Mouse (Mus musculus) hindbrain, embryonic 13.5 days (tissue): Measurements from ENCODE around the gene Igf2bp2. TPM values are rescaled to one million over a fixed set of nuclear protein-coding genes. Genes with fewer than 3 reads are reported as not detected.

Experiments
- ATAC-seq: fragments of 200-750 bp; cut with Nextera tagmentation; 2 replicates; pipeline ENCODE4 v1.8.0; 2017; ENCODE audit warnings: moderate TSS enrichment; ENCODE audit not compliant: low FRiP score
- H3K27ac ChIP-seq: fragments of 300-500 bp; sonication (generic); 2 replicates; pipeline ENCODE4 v1.5.1; 2015; ENCODE audit warnings: inconsistent platforms, mild to moderate bottlenecking, moderate library complexity
- H3K27me3 ChIP-seq: fragments of 300-500 bp; sonication (generic); 2 replicates; pipeline ENCODE4 v1.6.1; 2015; ENCODE audit warnings: mild to moderate bottlenecking, inconsistent platforms
- H3K36me3 ChIP-seq: fragments of 300-500 bp; sonication (generic); 2 replicates; pipeline ENCODE4 v1.6.1; 2015; ENCODE audit warnings: mild to moderate bottlenecking, inconsistent platforms
- H3K4me1 ChIP-seq: fragments of 300-500 bp; sonication (generic); replicated peaks from 2 replicates; pipeline ENCODE4 v1.6.1; 2015; ENCODE audit warnings: inconsistent platforms
- H3K4me2 ChIP-seq: fragments of 300-500 bp; sonication (generic); 2 replicates; pipeline ENCODE4 v1.6.1; 2015; ENCODE audit warnings: inconsistent platforms, mild to moderate bottlenecking, moderate library complexity
- H3K4me3 ChIP-seq: fragments of 300-500 bp; sonication (generic); 2 replicates; pipeline ENCODE4 v1.5.1; 2015; ENCODE audit warnings: mild to moderate bottlenecking, inconsistent platforms
- H3K9ac ChIP-seq: fragments of 300-500 bp; sonication (generic); 2 replicates; pipeline ENCODE4 v1.6.1; 2015; ENCODE audit warnings: mild to moderate bottlenecking, inconsistent platforms
- H3K9me3 ChIP-seq: fragments of 300-500 bp; sonication (generic); 2 replicates; pipeline ENCODE4 v1.6.1; 2016; ENCODE audit warnings: inconsistent platforms
- WGBS: fragments of 180-500 bp; shearing (Covaris S2); methylation state at CpG from one replicate; pipeline ENCODE4 v1.1.7; 2015; 5-methylcytosine and 5-hydroxymethylcytosine counted together
- polyA plus RNA-seq: library from polyadenylated mRNA; unstranded; fragments of >200 nt; fragmentation: Nextera tagmentation; extraction: Ambion mirVana; gene quantifications from 2 replicates; pipeline ENCODE4 v1.2.1, GENCODE M21; 2015

The Igf2bp2 gene
- 33.1 and 33.5 TPM in 2 replicates for polyA plus RNA-seq

DNA sequence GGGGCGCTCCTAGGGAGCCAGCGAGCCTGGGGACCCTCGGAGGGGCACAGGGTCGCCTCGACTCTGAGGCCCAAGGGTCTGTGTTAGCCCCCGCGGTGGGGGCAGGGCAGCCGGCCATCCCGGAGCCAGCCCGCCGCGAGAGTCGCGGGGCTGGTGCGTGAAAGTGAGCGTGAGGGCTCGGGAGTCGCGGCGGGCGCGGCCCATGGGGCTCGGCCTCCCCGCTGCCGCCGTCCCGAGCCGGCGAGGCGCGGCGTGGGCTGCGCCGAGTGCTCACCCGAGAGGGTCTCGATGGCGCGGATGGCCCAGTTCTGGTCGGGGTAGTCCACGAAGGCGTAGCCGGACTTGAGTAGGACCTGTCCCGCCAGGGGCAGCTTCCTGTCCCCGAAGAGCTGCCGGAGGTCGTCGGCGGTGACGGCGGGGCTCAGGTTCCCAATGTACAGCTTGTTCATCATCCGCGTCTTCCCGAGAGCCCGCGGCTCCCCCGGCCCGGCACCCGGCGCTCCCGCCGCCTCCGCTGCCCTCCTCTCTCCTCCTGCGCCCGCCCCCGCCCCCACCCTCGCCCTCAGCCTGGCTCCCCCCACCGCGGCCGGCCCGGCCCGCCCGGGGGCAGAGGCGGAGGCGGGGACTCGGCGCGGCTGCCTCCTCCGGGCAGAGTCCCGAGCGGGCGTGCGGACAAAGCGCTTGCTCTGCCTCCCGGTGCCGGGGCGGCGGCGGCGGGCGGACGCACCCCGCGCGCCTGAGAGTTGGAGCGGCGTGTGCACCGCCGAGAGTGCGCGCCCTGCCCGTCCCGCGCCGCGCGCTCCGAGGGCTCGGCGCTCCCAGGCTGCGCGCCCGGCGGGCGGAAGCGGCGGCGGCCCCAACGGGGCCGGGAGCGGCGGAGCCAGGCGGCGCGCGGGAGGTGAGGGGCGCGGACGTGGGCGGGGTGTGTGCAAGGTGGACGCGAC is at the start of gene Igf2bp2:
Igf2bp2 (minus strand) TSS at position 788 of the 944 bp plus-strand sequence.
- Histone ChIP-seq H3K4me1 (peaks cover 26% of the 10 kb centered on the region), H3K27me3 (0 out of 2 replicates have a peak, but pooled peaks cover 4% of the 10 kb centered on the region), H3K4me3 (peak within 1 kb of the TSS; percentile 95), H3K36me3 (no peaks in the 10 kb centered on the region), H3K9ac (peak within 1 kb of the TSS; percentile 96), H3K9me3 (no peaks in the 10 kb centered on the region), H3K4me2 (peak within 1 kb of the TSS; percentile 90), H3K27ac (peak within 1 kb of the TSS; percentile 92)
- peak; percentile 83 for ATAC-seq
- WGBS = under 1% methylated on average over 121 of the region's 131 CpGs

GRCm38 (mm10) chr16:22203501-22203900 is 40.4 kb upstream of the Igf2bp2 start:
- no peak overlapping the region for H3K4me2 ChIP-seq
- H3K4me1 ChIP-seq = no peaks in the 10 kb centered on the region
- 95% methylated on average over 1 of the region's 1 CpGs for WGBS
- no peaks in the 10 kb centered on the region for H3K36me3 ChIP-seq
- ATAC-seq = no peak
- no peaks in the 10 kb centered on the region for H3K27me3 ChIP-seq
- H3K27ac ChIP-seq = no peak overlapping the region
- no peak overlapping the region for H3K4me3 ChIP-seq
- H3K9ac ChIP-seq = no peak overlapping the region
- no peaks in the 10 kb centered on the region for H3K9me3 ChIP-seq

- no peaks in the 10 kb centered on the region for H3K4me1 ChIP-seq
- no peak for ATAC-seq
- H3K36me3 ChIP-seq = no peaks in the 10 kb centered on the region
- no peak overlapping the region for H3K4me3 ChIP-seq
- WGBS = 80% methylated on average over 3 of the region's 3 CpGs
- no peak overlapping the region for H3K4me2 ChIP-seq
- no peaks in the 10 kb centered on the region for H3K27me3 ChIP-seq
- no peak overlapping the region for H3K9ac ChIP-seq
- H3K9me3 ChIP-seq = no peaks in the 10 kb centered on the region
- no peak overlapping the region for H3K27ac ChIP-seq
Observed at GRCm38 (mm10) chr16:22201858-22202257, 38.8 kb upstream of the Igf2bp2 start.

GRCm38 (mm10) chr16:22200476-22200875 is 37.4 kb upstream of the Igf2bp2 start:
- WGBS = 62% methylated on average over 1 of the region's 1 CpGs
- Histone ChIP-seq H3K4me1 (no peaks in the 10 kb centered on the region), H3K27me3 (no peaks in the 10 kb centered on the region), H3K4me3 (no peak overlapping the region), H3K27ac (no peak overlapping the region), H3K9me3 (no peaks in the 10 kb centered on the region), H3K36me3 (no peaks in the 10 kb centered on the region), H3K4me2 (no peak overlapping the region), H3K9ac (no peak overlapping the region)
- ATAC-seq = no peak

GRCm38 (mm10) chr16:22187366-22187765 is 24.3 kb upstream of the Igf2bp2 start:
- H3K4me1 ChIP-seq = no peaks in the 10 kb centered on the region
- no peak overlapping the region for H3K9ac ChIP-seq
- H3K4me2 ChIP-seq = no peak overlapping the region
- 0 out of 2 replicates have a peak, but pooled peaks cover 5% of the 10 kb centered on the region for H3K9me3 ChIP-seq
- no peaks in the 10 kb centered on the region for H3K27me3 ChIP-seq
- no peak for ATAC-seq
- no peak overlapping the region for H3K27ac ChIP-seq
- 87% methylated on average over 12 of the region's 12 CpGs for WGBS
- no peak overlapping the region for H3K4me3 ChIP-seq
- H3K36me3 ChIP-seq = no peaks in the 10 kb centered on the region

- no peak overlapping the region for H3K4me2 ChIP-seq
- H3K4me3 ChIP-seq = no peak overlapping the region
- H3K4me1 ChIP-seq = no peaks in the 10 kb centered on the region
- H3K36me3 ChIP-seq = no peaks in the 10 kb centered on the region
- no peak for ATAC-seq
- no peak overlapping the region for H3K9ac ChIP-seq
- H3K27ac ChIP-seq = no peak overlapping the region
- H3K9me3 ChIP-seq = no peaks in the 10 kb centered on the region
- no peaks in the 10 kb centered on the region for H3K27me3 ChIP-seq
- 90% methylated on average over 3 of the region's 3 CpGs for WGBS
Observed at GRCm38 (mm10) chr16:22185411-22185810, 22.3 kb upstream of the Igf2bp2 start.

DNA sequence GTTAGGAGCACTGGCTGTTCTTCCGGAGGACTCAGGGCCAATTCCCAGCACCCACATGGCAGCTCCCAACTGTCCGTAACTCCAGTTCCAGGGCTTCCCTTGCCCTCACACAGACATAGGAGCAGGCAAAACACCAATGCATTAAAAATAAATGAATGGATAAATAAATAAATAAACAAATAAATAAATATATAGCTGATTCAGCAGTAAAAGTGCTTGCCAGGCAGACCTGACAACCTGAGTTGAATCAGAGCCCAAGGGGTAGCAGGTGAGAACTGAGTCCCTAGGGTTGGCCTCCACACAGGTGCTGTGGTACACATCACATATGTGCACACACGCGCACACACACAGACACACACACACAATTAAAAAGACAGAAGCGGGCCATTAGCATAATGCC is 21.0 kb upstream of the Igf2bp2 start:
- 96% methylated on average over 5 of the region's 5 CpGs for WGBS
- ATAC-seq = no peak
- Histone ChIP-seq H3K27me3 (no peaks in the 10 kb centered on the region), H3K4me2 (no peak overlapping the region), H3K9ac (no peak overlapping the region), H3K4me3 (no peak overlapping the region), H3K27ac (no peak overlapping the region), H3K9me3 (no peaks in the 10 kb centered on the region), H3K36me3 (no peaks in the 10 kb centered on the region), H3K4me1 (no peaks in the 10 kb centered on the region)

DNA sequence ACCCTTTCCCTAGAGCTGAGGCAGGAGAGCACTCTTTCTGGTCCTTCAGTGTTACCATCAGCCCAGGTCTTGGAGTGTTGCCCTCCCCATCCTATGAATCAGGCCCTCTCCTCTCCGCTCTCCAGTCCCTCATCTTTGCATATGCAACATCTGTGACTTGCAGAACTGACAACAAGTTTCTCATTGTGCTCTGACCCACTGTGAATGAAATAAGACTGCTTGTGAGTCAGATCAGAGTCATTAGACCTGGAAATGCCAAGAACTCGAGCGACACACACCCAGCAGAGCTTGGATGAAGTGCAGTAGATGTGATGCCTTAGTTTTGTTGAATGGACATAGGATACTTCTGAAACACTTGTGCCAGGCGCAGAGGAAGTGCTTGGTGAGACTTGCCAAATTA is 19.2 kb upstream of the Igf2bp2 start:
- no peaks in the 10 kb centered on the region for H3K9me3 ChIP-seq
- 88% methylated on average over 4 of the region's 4 CpGs for WGBS
- H3K36me3 ChIP-seq = no peaks in the 10 kb centered on the region
- H3K4me3 ChIP-seq = no peak overlapping the region
- no peak overlapping the region for H3K9ac ChIP-seq
- no peak overlapping the region for H3K27ac ChIP-seq
- no peak overlapping the region for H3K4me2 ChIP-seq
- no peak for ATAC-seq
- H3K27me3 ChIP-seq = no peaks in the 10 kb centered on the region
- no peaks in the 10 kb centered on the region for H3K4me1 ChIP-seq

- Histone ChIP-seq H3K4me1 (no peaks in the 10 kb centered on the region), H3K9me3 (no peaks in the 10 kb centered on the region), H3K9ac (no peak overlapping the region), H3K27me3 (no peaks in the 10 kb centered on the region), H3K4me3 (no peak overlapping the region), H3K36me3 (no peaks in the 10 kb centered on the region), H3K27ac (no peak overlapping the region), H3K4me2 (no peak overlapping the region)
- WGBS = 75% methylated on average over 3 of the region's 3 CpGs
- ATAC-seq = no peak
Observed at GRCm38 (mm10) chr16:22178793-22179192, 15.7 kb upstream of the Igf2bp2 start.

GRCm38 (mm10) chr16:22177999-22178398 is 14.9 kb upstream of the Igf2bp2 start:
- Histone ChIP-seq H3K4me1 (no peaks in the 10 kb centered on the region), H3K27ac (no peak overlapping the region), H3K9ac (no peak overlapping the region), H3K4me3 (no peak overlapping the region), H3K4me2 (no peak overlapping the region), H3K36me3 (no peaks in the 10 kb centered on the region), H3K27me3 (no peaks in the 10 kb centered on the region), H3K9me3 (no peaks in the 10 kb centered on the region)
- ATAC-seq = no peak
- WGBS = 82% methylated on average over 2 of the region's 2 CpGs

DNA sequence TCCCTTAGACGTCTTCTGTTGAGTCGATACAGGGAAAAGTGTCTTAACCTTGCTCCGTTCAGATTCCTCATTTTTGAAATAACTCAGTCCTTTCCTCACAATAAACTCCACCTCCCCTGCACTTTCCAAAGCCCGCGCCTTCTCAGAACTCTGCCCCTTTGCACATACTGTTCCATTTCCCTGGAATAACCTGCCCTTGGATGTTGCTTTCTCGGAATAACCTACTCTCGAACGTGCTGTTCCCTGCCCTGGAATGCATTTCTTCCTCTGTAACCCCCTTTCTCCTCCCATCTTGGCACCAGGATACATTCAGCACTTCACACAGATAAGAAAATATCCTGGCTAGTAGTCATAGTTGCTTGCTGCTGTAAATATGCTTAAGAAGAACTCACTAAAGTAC is 5.6 kb upstream of the Igf2bp2 start:
- H3K36me3 ChIP-seq = no peaks in the 10 kb centered on the region
- no peak for ATAC-seq
- no peaks in the 10 kb centered on the region for H3K9me3 ChIP-seq
- no peak overlapping the region for H3K27ac ChIP-seq
- H3K4me1 ChIP-seq = peaks cover 9% of the 10 kb centered on the region
- no peak overlapping the region for H3K4me3 ChIP-seq
- H3K9ac ChIP-seq = no peak overlapping the region
- 0 out of 2 replicates have a peak, but pooled peaks cover 4% of the 10 kb centered on the region for H3K27me3 ChIP-seq
- no peak overlapping the region for H3K4me2 ChIP-seq
- WGBS = 95% methylated on average over 8 of the region's 8 CpGs

DNA sequence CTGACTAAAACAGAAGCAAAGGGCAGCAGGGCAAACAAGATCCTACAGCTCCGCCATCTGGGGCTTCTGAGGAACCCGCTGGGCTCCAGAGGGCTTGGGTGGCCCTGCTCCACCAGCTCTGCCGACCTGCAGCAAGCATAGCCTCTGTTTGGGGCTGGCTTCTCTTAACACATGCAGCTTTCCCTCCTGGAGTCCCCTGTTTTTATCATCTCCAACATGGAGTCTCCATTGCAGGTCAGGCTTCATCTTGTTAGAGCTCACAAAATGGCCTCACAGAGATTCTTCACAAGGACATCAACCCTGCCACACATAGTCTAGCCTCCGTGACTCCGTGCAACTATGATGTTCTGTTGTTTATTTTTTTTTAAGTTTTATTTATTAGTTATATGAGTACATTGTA is 2.5 kb upstream of the Igf2bp2 start:
- Histone ChIP-seq H3K36me3 (no peaks in the 10 kb centered on the region), H3K27ac (no peak overlapping the region), H3K9ac (no peak overlapping the region), H3K4me1 (peaks cover 15% of the 10 kb centered on the region), H3K4me3 (no peak overlapping the region), H3K4me2 (no peak overlapping the region), H3K9me3 (no peaks in the 10 kb centered on the region), H3K27me3 (0 out of 2 replicates have a peak, but pooled peaks cover 4% of the 10 kb centered on the region)
- ATAC-seq = no peak
- 87% methylated on average over 5 of the region's 5 CpGs for WGBS

DNA sequence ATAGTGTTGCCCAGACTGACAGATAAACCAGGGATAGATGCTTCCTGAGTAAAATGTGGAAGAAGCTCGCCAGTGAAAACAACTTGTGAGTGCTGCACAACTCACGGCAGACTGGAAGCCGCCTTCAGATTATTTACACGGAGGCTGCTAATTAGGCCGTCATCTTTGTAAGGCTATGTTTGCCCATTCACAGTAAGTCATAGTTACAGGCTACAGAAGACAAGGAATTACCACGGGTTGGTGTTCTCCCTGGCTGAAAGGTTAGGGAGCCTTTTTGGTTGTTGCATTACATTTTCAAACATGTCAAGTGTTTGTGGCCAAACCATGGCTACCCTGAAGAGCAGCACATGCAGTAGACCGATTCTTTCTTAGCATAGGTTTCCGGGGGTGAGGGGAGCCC is 1.3 kb upstream of the Igf2bp2 start:
- H3K9me3 ChIP-seq = no peaks in the 10 kb centered on the region
- no peak overlapping the region for H3K27ac ChIP-seq
- no peaks in the 10 kb centered on the region for H3K36me3 ChIP-seq
- H3K4me2 ChIP-seq = peak overlapping the region; percentile 90
- no peak overlapping the region; the same call in 1 of the 2 replicates for H3K9ac ChIP-seq
- no peak for ATAC-seq
- H3K4me1 ChIP-seq = peaks cover 23% of the 10 kb centered on the region
- no peak overlapping the region for H3K4me3 ChIP-seq
- H3K27me3 ChIP-seq = 0 out of 2 replicates have a peak, but pooled peaks cover 4% of the 10 kb centered on the region
- 49% methylated on average over 8 of the region's 8 CpGs for WGBS
